Mouse (Mus musculus) naive thymus-derived CD4-positive, alpha-beta T cell, adult 2 months (primary cell): ENCODE results near the gene Bag5.

Source experiments
- DNase-seq: peaks from one replicate; pipeline ENCODE4 v3.0.0-alpha.2; 2011; ENCODE audit warnings: low read depth

Gene Bag5

GRCm38 (mm10) chr12:111697708-111698107, 15.3 kb downstream of the Bag5 start:
- DNase-seq = no peak

GRCm38 (mm10) chr12:111696239-111696638, 16.8 kb downstream of the Bag5 start:
- DNase-seq = peak; percentile 92

GRCm38 (mm10) chr12:111694880-111695804, 17.9 kb downstream of the Bag5 start:
- DNase-seq = peak; percentile 42

GRCm38 (mm10) chr12:111694271-111694781, 18.7 kb downstream of the Bag5 start:
- DNase-seq = peak; percentile 64

- DNase-seq = no peak
Measured at GRCm38 (mm10) chr12:111693341-111694270, 19.5 kb downstream of the Bag5 start.

- no peak for DNase-seq
Measured at GRCm38 (mm10) chr12:111692899-111693298, 20.2 kb downstream of the Bag5 start.

GRCm38 (mm10) chr12:111691346-111691872, 21.6 kb downstream of the Bag5 start:
- DNase-seq = peak; percentile 85

GRCm38 (mm10) chr12:111689426-111689825, 23.6 kb downstream of the Bag5 start:
- no peak for DNase-seq

GRCm38 (mm10) chr12:111688069-111688428, 25.0 kb downstream of the Bag5 start:
- DNase-seq = no peak

GRCm38 (mm10) chr12:111687350-111688068, 25.5 kb downstream of the Bag5 start:
- no peak for DNase-seq

- no peak for DNase-seq
Measured at GRCm38 (mm10) chr12:111686390-111686789, 26.7 kb downstream of the Bag5 start.

- no peak for DNase-seq
Measured at GRCm38 (mm10) chr12:111682806-111683205, 30.3 kb downstream of the Bag5 start.

- no peak for DNase-seq
Measured at GRCm38 (mm10) chr12:111682003-111682402, 31.1 kb downstream of the Bag5 start.

GRCm38 (mm10) chr12:111681305-111681704, 31.8 kb downstream of the Bag5 start:
- no peak for DNase-seq

- DNase-seq = no peak
Measured at GRCm38 (mm10) chr12:111680661-111681060, 32.4 kb downstream of the Bag5 start.

GRCm38 (mm10) chr12:111678997-111679396, 34.1 kb downstream of the Bag5 start:
- DNase-seq = peak; percentile 9

GRCm38 (mm10) chr12:111678670-111678933, 34.5 kb downstream of the Bag5 start:
- DNase-seq = no peak

GRCm38 (mm10) chr12:111677882-111678669, 35.0 kb downstream of the Bag5 start, which contains the start of gene Trmt61a:
Trmt61a (plus strand) TSS chr12:111678105.
- DNase-seq = peak; percentile 94

GRCm38 (mm10) chr12:111677421-111677820, 35.6 kb downstream of the Bag5 start:
- no peak for DNase-seq

- DNase-seq = no peak
Measured at GRCm38 (mm10) chr12:111675797-111676580, 37.1 kb downstream of the Bag5 start.
